Mouse (Mus musculus) megakaryocyte progenitor cell, adult 5-6 weeks (primary cell): ENCODE results near the gene Dcbld2. TPM values are rescaled to one million over a fixed set of nuclear protein-coding genes. Genes with fewer than 3 reads are reported as not detected.

Source experiments
- ATAC-seq: replicated peaks from 2 replicates; pipeline ENCODE4 v1.8.0; 2016; ENCODE audit warnings: mild to moderate bottlenecking, moderate TSS enrichment, inconsistent platforms; ENCODE audit not compliant: poor library complexity
- total RNA-seq, 2 experiments: library from RNA; stranded (forward) in 1 of 2; stranded (reverse) in 1 of 2; fragments of 157-497, 149-512 nt in 1 of 2; fragments of 200-1000 nt in 1 of 2; gene quantifications; 2 replicates each; pipeline versions ENCODE4 v1.2.3 to v1.2.4; 2015 to 2017

Gene Dcbld2
- total RNA-seq, 2 experiments from 2014 or later = 0.33 to 0.35 TPM

GRCm38 (mm10) chr16:58481219-58481905, 73.1 kb downstream of the Dcbld2 start:
- peak; percentile 75 for ATAC-seq

- ATAC-seq = no peak
These were observed 73.6 kb downstream of the Dcbld2 start for GRCm38 (mm10) chr16:58481906-58482270.

- ATAC-seq = no peak
These were observed 74.1 kb downstream of the Dcbld2 start for GRCm38 (mm10) chr16:58482296-58482695.

DNA sequence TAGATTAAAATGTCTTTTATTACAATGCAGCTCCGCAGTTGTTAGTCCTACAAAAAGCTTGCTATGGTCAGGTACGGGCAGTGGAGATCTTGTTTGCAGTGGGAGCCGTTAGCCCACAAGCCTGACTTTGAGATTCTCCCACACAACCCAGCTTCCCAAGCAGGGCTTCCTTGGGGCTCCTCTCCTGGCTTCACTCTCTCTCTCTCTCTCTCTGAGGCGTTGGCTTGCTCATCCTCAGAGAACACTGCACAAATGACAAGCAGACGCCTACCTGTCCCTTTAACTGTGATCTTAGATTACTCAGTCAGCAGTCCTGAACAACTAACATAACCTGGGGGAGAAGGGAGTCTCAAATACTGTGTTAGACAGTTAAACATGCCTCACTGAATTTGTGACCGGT, 79.6 kb downstream of the Dcbld2 start:
- no peak for ATAC-seq

DNA sequence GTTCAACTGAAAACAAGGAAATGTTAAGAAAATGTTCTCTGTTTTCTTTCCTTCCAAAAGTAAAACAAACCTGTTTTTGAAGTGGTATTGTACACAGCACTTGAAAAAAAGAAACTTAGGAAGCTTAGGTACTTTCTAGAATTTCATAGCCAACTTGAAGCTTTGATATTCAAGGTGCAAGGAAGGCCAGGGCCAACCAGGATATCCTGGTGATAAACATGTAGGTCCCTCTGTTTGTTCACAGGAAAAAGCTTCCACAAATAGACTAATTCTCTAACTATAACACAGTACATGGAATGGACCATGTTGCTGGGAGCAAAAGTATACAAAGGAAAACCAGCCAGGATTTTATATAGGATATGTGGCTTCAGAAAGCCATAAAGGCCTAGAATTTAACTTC, 88.5 kb downstream of the Dcbld2 start:
- ATAC-seq = no peak

GRCm38 (mm10) chr16:58497886-58498713, 89.9 kb downstream of the Dcbld2 start:
- peak; percentile 66 for ATAC-seq

- ATAC-seq = 0 out of 2 replicates have a peak, but pooled peaks have one; percentile 1
These were observed 90.9 kb downstream of the Dcbld2 start for GRCm38 (mm10) chr16:58499172-58499584.

GRCm38 (mm10) chr16:58499650-58500049, 91.4 kb downstream of the Dcbld2 start:
- ATAC-seq = 0 out of 2 replicates have a peak, but pooled peaks have one; percentile 7

DNA sequence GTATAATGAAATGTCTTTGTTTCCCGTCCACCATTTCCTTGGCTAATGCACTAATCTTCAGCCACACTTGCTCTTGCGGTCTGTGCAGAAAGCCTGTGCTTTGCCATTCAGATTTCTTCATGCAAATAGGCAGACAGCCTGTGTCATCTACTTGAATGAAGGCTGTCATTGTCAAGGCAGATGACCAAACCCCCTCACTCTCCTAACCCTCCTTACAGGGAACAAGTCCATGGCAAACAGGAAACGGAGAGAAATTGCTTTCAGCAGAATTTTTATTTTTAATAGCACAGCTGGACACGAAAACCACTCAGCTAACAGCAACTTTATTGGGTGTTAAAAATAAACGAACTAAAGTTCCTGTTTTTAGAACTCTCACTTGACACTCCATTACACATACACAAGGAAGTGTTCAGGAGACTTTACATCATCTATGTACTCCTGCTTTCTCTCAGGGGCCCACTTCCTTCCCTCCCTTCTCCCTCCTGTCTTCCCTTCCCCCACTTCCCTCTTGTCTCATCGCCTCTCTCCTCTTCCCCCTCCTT, 93.6 kb downstream of the Dcbld2 start:
- ATAC-seq = peak; percentile 58

- ATAC-seq = no peak
These were observed 94.3 kb downstream of the Dcbld2 start for GRCm38 (mm10) chr16:58502566-58502965.

- ATAC-seq = no peak
These were observed 96.7 kb downstream of the Dcbld2 start for GRCm38 (mm10) chr16:58504945-58505344.

DNA sequence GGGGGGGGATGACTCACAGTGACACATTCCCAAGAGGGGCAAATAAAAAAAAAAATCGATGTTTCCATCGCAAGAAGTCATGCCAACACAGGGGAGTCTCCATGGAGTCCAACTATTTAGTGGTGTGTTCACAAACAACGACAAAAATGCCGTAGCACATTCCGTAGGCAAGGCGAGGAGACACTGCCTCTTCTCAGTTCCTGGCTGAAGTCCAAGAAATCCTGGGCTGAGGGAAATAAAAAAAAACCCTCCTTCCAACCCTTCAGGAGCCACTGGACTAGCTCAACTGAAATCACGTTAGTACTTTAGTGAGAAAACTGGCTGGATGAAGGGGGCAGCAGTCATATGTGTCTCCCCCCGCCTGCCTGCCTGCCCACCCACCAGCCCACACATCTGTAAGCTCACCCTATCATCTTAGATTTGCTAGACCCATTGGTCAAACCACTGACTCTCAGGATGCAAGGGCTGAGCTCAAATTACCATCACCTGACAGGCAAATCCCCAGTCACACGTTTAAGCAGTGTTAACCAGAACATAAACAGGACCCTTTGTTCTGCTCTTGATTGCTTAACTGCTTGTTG, 104.0 kb downstream of the Dcbld2 start:
- no peak for ATAC-seq

DNA sequence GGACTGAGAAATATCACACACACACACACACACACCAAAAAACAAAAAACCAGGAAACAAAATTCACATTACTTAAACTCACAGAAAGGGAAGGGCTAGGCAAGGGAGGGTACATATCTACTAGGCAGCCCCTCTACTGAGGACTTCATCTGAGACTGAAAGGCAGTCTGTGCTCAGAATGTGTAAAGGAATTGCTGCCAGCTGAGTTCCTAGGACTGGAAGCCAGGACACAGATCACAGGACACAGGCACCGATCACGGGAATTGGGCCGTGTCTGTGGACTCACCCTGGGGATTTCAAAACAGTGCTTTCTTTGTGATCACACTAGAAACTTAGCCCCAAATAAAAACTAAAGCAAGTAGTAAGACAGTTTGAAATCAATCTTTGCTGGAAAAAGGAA, 104.6 kb downstream of the Dcbld2 start:
- no peak for ATAC-seq

DNA sequence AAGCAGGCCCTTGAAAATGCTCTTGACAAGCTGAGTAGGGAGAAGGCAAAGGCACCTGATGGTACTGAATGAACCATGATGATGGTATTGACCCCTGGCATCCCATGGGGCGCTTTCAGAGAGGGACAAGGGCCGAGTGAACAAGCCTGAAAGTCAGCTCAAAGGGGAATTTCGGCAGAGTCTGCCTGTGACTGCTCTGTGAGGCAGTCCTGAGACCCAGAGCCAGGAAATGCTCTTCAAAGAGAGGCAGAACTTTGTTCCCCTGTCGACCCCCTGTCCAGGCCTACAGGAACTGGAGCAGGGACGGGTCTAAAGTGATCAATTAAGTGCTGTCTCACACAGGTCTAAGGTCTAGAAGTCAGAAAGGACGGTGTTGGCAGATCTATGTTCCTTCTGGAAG, 105.5 kb downstream of the Dcbld2 start:
- ATAC-seq = no peak

DNA sequence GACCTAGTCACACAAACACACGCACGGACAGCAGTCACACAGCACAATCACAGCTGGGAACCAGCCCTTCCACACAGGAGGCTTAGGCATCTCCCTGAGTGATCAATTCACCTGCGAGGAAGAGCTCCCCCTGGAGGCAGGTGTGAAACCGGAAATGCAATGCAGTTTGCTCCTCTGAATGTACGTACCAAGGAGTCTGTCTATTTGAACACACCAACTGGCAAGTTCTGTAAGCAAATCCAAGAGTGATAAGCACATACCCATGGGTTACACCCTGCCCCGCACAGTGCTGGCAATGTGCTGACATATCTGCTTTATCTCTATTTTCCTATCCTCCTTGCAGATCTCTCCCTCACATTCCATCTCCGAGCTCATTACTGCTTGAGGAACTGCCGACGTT, 106.3 kb downstream of the Dcbld2 start:
- peak; percentile 93 for ATAC-seq

GRCm38 (mm10) chr16:58516161-58516560, 107.9 kb downstream of the Dcbld2 start:
- ATAC-seq = no peak

GRCm38 (mm10) chr16:58516960-58517798, 108.9 kb downstream of the Dcbld2 start:
- ATAC-seq = no peak
